27 mouse cellular contexts compared by ENCODE assay signal in genomic region chr6:77758164-77758563, GRCm38 (mm10).
"Had no signal": no experiment of that assay in that cellular context is flagged by ENCODE, and none has a peak within 500 bp of the region (broad histone marks: within the 10 kb centered on the region; RNA-seq: fewer than 3 reads in every experiment).

No protein-coding gene starts in this region.

- H3K4me2 ChIP-seq: heart, embryonic 11.5 days; heart, embryonic 13.5 days; heart, embryonic 15.5 days; hindbrain, embryonic 12.5 days; hindbrain, embryonic 14.5 days; intestine, embryonic 15.5 days; kidney, embryonic 15.5 days; limb, embryonic 13.5 days; limb, embryonic 15.5 days had no signal

- H3K27ac ChIP-seq: heart, adult 2 months; heart, embryonic 13.5 days; heart, embryonic 15.5 days; hindbrain, embryonic 10.5 days; hindbrain, embryonic 12.5 days; hindbrain, embryonic 14.5 days; intestine, embryonic 15.5 days; kidney, embryonic 15.5 days; kidney, postnatal 0 days; limb, embryonic 13.5 days; limb, embryonic 15.5 days had no signal

- H3K36me3 ChIP-seq: heart, embryonic 13.5 days; heart, embryonic 15.5 days; hindbrain, embryonic 10.5 days; hindbrain, embryonic 12.5 days; intestine, embryonic 15.5 days; kidney, embryonic 15.5 days; limb, embryonic 13.5 days; limb, embryonic 15.5 days had no signal

- H3K9ac ChIP-seq: forebrain, postnatal 0 days; heart, embryonic 13.5 days; heart, embryonic 15.5 days; hindbrain, embryonic 12.5 days; hindbrain, embryonic 14.5 days; intestine, embryonic 15.5 days; kidney, embryonic 15.5 days; limb, embryonic 13.5 days; limb, embryonic 15.5 days had no signal

- DNase-seq: forebrain, postnatal 0 days; gastrocnemius, postnatal 14 days; gastrocnemius, postnatal 36 days; heart, adult 11 months; heart, adult 2 months; heart, postnatal 4 days; kidney, adult 18-20 months; kidney, adult 8-10 months; kidney, postnatal 14 days; kidney, postnatal 36 days; layer of hippocampus, adult 9-11 months; layer of hippocampus, postnatal 36 days; left cerebral cortex, postnatal 4 days had no signal

- H3K27me3 ChIP-seq: heart, embryonic 13.5 days; heart, embryonic 15.5 days; hindbrain, embryonic 12.5 days; intestine, embryonic 15.5 days; kidney, embryonic 15.5 days; limb, embryonic 13.5 days; limb, embryonic 15.5 days had no signal

- H3K4me3 ChIP-seq: heart, adult 2 months; heart, embryonic 13.5 days; heart, embryonic 15.5 days; hindbrain, embryonic 10.5 days; hindbrain, embryonic 12.5 days; intestine, embryonic 15.5 days; kidney, embryonic 15.5 days; limb, embryonic 13.5 days; limb, embryonic 15.5 days had no signal

- H3K9me3 ChIP-seq: heart, embryonic 13.5 days; heart, embryonic 15.5 days; hindbrain, embryonic 10.5 days; hindbrain, embryonic 12.5 days; intestine, embryonic 15.5 days; kidney, embryonic 15.5 days; limb, embryonic 13.5 days; limb, embryonic 15.5 days had no signal

- H3K4me1 ChIP-seq: heart, embryonic 13.5 days; heart, embryonic 15.5 days; intestine, embryonic 15.5 days; kidney, embryonic 15.5 days; limb, embryonic 13.5 days; limb, embryonic 15.5 days had no signal

- ATAC-seq: forebrain, postnatal 0 days; hindbrain, embryonic 16.5 days; inflammation-experienced regulatory T-cells, adult 6 months; intestine, embryonic 15.5 days; intestine, postnatal 0 days had no signal
